Mouse (Mus musculus): ENCODE results near the gene Arfip1. TPM values are rescaled to one million over a fixed set of nuclear protein-coding genes. Genes with fewer than 3 reads are reported as not detected.

Arfip1 gene
- 50.6 and 50.7 TPM in 2 replicates for polyA plus RNA-seq (2015; fragmentation: Nextera tagmentation; extraction: Ambion mirVana)

DNA sequence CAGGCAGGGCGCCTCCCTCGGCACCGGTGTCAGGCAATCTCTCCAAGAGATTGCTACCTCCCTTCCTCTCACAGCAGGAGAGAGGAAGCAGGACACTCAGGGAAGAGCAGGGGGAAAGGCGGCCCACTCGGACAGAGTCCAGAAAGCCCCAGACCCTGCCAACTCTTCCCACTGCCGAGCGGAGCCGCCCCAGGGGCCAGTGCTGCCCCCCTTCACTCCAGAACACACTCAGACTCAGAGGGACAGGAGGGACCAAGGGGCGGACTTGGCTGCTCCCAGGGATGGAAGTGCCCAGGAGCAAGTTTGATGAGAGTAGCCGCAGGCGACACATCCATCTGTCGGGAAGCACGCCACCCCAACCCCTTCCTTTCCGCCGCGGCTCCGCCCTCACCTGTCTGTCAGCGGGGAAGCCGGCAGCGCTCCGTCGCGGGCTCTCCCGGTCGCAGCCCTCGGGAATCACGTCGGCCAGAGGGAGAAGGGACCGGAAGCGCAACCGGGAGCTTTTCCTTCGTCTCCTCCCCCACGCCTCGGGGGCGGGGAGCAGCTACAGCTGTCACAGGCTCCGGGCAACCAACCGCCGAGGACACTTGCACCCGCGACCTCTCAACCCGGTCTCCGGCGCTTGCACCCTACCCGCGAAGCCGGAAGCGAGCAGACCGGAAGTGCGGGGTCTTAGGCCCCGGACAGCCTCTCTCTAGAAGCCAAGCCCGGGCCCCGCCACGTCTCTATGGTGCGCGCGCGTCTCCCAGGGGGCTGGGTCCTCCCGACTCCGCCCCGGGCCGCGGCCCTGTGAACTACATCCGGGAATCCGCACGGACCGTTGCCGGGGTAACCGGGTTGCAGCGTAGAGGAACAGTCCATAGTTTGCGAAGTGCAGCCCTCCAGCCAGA lies at the start of gene Arfip1:
Arfip1 (minus strand) TSS at position 603 of the 890 bp plus-strand sequence.
- ATAC-seq (ENCODE audit: insufficient number of reproducible peaks, low FRiP score, low TSS enrichment, low read depth), result peak; percentile 98
- H3K4me1 ChIP-seq, result peaks cover 21% of the 10 kb centered on the region
- WGBS, result under 1% methylated on average over 69 of the region's 70 CpGs
- H3K4me3 ChIP-seq (replicated peaks), result peak within 1 kb of the TSS; percentile 89
- no peaks in the 10 kb centered on the region for H3K9me3 ChIP-seq (replicated peaks)
- H3K27ac ChIP-seq (replicated peaks), result peak within 1 kb of the TSS; percentile 93
- peak within 1 kb of the TSS; percentile 74 for H3K9ac ChIP-seq
- no peaks in the 10 kb centered on the region for H3K36me3 ChIP-seq
- peak within 1 kb of the TSS; percentile 72 for H3K4me2 ChIP-seq (replicated peaks)
- H3K27me3 ChIP-seq, result no peaks in the 10 kb centered on the region

DNA sequence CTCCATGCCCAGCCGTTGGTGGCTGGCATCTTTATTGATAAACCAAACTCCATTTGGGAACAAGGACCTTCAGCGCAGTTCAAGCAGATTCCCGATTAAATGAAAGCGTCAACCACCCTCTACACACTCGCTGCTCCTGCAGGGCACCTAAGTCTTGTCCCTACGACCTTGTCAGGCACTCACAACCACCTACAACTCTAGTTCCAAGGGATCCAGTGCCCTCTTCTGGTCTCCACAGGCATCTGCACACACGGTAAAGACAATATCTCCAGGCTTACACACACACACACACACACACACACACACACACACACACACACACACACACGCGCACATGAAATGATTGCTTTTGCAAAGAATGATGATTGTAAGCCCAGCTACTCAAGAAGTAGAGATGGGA lies 49.2 kb upstream of the Arfip1 start:
- Histone ChIP-seq H3K36me3 (no peaks in the 10 kb centered on the region), H3K4me1 (no peaks in the 10 kb centered on the region), H3K9ac (no peak overlapping the region), H3K27me3 (no peaks in the 10 kb centered on the region), H3K4me2 (replicated peaks) (no peak overlapping the region), H3K4me3 (replicated peaks) (no peak overlapping the region), H3K9me3 (replicated peaks) (no peaks in the 10 kb centered on the region), H3K27ac (replicated peaks) (no peak overlapping the region)
- 95% methylated on average over 9 of the region's 9 CpGs for WGBS
- no peak for ATAC-seq (ENCODE audit: insufficient number of reproducible peaks, low FRiP score, low TSS enrichment, low read depth)

DNA sequence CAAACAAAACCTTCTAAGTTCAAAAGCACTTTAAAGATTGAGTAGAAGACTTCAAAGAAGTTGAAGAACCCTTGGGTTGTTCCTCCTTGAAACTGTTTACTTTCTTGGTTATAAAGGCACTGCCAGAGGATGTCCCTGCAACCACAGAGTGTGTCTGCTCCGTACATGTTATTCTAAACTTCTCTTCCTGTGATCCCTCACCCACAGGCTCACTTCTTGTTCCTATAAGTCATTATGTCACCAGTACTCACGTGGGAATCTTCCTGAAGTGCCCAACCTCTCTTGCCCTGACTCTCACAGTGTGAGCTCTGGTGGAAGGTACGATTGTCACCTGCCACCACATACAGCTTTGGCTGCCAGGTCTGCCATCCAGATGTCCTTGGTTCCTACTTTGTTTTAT lies 39.6 kb upstream of the Arfip1 start:
- WGBS, result 63% methylated on average over 3 of the region's 3 CpGs
- ATAC-seq (ENCODE audit: insufficient number of reproducible peaks, low FRiP score, low TSS enrichment, low read depth), result no peak
- H3K9me3 ChIP-seq (replicated peaks), result no peaks in the 10 kb centered on the region
- no peak overlapping the region for H3K27ac ChIP-seq (replicated peaks)
- H3K4me2 ChIP-seq (replicated peaks), result no peak overlapping the region
- no peaks in the 10 kb centered on the region for H3K27me3 ChIP-seq
- peaks cover 7% of the 10 kb centered on the region; the same call in 1 of the 2 replicates for H3K4me1 ChIP-seq
- H3K9ac ChIP-seq, result no peak overlapping the region
- no peaks in the 10 kb centered on the region for H3K36me3 ChIP-seq
- H3K4me3 ChIP-seq (replicated peaks), result no peak overlapping the region

- Histone ChIP-seq H3K9ac (no peak overlapping the region), H3K4me1 (no peaks in the 10 kb centered on the region), H3K27ac (replicated peaks) (no peak overlapping the region), H3K4me2 (replicated peaks) (no peak overlapping the region), H3K27me3 (no peaks in the 10 kb centered on the region), H3K36me3 (no peaks in the 10 kb centered on the region), H3K9me3 (replicated peaks) (no peaks in the 10 kb centered on the region), H3K4me3 (replicated peaks) (no peak overlapping the region)
- ATAC-seq (ENCODE audit: insufficient number of reproducible peaks, low FRiP score, low TSS enrichment, low read depth), result no peak
- WGBS, result 95% methylated on average over 6 of the region's 6 CpGs
These were observed 37.3 kb upstream of the Arfip1 start for GRCm38 (mm10) chr3:84619725-84620124.

DNA sequence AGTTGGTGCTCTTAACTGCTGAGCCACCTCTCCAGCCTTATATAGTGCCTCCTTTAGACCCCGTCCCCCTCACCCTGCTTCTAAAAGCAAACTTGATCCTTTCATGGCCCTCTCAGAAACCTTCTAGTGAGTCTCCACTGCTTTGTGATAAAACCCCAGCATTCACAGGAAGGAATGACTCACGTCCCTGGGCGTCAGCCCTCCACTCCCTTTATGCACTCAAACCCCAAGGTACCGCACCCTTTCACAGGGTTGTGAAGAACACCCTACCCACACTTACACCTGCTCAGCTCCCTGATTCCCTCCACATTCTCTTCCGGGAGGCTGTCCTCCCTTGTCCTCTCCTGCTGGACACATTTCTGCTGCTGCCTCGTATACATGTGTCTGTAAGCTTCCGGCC lies 36.6 kb upstream of the Arfip1 start:
- 90% methylated on average over 7 of the region's 7 CpGs for WGBS

GRCm38 (mm10) chr3:84618627-84619026 lies 36.2 kb upstream of the Arfip1 start:
- H3K27ac ChIP-seq (replicated peaks), result no peak overlapping the region
- 87% methylated on average over 2 of the region's 2 CpGs for WGBS
- no peaks in the 10 kb centered on the region for H3K36me3 ChIP-seq
- no peaks in the 10 kb centered on the region for H3K9me3 ChIP-seq (replicated peaks)
- no peak overlapping the region for H3K9ac ChIP-seq
- no peaks in the 10 kb centered on the region for H3K4me1 ChIP-seq
- no peak overlapping the region for H3K4me3 ChIP-seq (replicated peaks)
- no peaks in the 10 kb centered on the region for H3K27me3 ChIP-seq
- H3K4me2 ChIP-seq (replicated peaks), result no peak overlapping the region
- ATAC-seq (ENCODE audit: insufficient number of reproducible peaks, low FRiP score, low TSS enrichment, low read depth), result no peak

More for the DNA sequence above, 36.6 kb upstream of the Arfip1 start:
- Histone ChIP-seq H3K4me2 (replicated peaks) (no peak overlapping the region), H3K4me1 (no peaks in the 10 kb centered on the region), H3K27me3 (no peaks in the 10 kb centered on the region), H3K9ac (no peak overlapping the region), H3K36me3 (no peaks in the 10 kb centered on the region), H3K4me3 (replicated peaks) (no peak overlapping the region), H3K9me3 (replicated peaks) (no peaks in the 10 kb centered on the region), H3K27ac (replicated peaks) (no peak overlapping the region)
- ATAC-seq (ENCODE audit: insufficient number of reproducible peaks, low FRiP score, low TSS enrichment, low read depth), result no peak

DNA sequence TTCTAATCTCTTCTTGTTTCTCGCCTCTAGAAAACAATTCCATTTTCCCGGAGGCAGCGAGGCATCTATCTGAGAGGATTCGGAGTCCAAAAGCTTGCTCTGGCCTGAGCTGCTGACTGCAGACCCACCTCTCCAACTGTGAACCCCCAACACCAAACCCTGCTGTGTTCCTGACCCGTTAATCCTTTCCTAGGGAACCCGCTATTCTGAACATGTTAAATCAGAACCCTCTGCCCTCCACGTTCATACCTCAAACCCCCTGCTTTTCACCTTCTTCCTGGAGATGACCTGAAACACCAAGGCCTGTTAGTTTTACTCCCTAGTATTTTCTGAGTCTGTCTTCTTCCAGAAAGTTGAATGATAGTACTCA lies 33.4 kb upstream of the Arfip1 start:
- H3K4me1 ChIP-seq, result no peaks in the 10 kb centered on the region
- no peak overlapping the region for H3K9ac ChIP-seq
- H3K27me3 ChIP-seq, result no peaks in the 10 kb centered on the region
- H3K36me3 ChIP-seq, result no peaks in the 10 kb centered on the region
- 36% methylated on average over 7 of the region's 7 CpGs for WGBS
- no peak for ATAC-seq (ENCODE audit: insufficient number of reproducible peaks, low FRiP score, low TSS enrichment, low read depth)
- no peak overlapping the region for H3K27ac ChIP-seq (replicated peaks)
- H3K4me2 ChIP-seq (replicated peaks), result no peak overlapping the region
- H3K4me3 ChIP-seq (replicated peaks), result no peak overlapping the region
- H3K9me3 ChIP-seq (replicated peaks), result no peaks in the 10 kb centered on the region

- Histone ChIP-seq H3K9me3 (replicated peaks) (no peaks in the 10 kb centered on the region), H3K27me3 (no peaks in the 10 kb centered on the region), H3K4me1 (no peaks in the 10 kb centered on the region), H3K4me3 (replicated peaks) (no peak overlapping the region), H3K36me3 (no peaks in the 10 kb centered on the region), H3K9ac (no peak overlapping the region), H3K27ac (replicated peaks) (no peak overlapping the region), H3K4me2 (replicated peaks) (no peak overlapping the region)
- ATAC-seq (ENCODE audit: insufficient number of reproducible peaks, low FRiP score, low TSS enrichment, low read depth), result no peak
- WGBS, result 17% methylated on average over 5 of the region's 5 CpGs
These were observed 32.8 kb upstream of the Arfip1 start for GRCm38 (mm10) chr3:84615050-84615855.

DNA sequence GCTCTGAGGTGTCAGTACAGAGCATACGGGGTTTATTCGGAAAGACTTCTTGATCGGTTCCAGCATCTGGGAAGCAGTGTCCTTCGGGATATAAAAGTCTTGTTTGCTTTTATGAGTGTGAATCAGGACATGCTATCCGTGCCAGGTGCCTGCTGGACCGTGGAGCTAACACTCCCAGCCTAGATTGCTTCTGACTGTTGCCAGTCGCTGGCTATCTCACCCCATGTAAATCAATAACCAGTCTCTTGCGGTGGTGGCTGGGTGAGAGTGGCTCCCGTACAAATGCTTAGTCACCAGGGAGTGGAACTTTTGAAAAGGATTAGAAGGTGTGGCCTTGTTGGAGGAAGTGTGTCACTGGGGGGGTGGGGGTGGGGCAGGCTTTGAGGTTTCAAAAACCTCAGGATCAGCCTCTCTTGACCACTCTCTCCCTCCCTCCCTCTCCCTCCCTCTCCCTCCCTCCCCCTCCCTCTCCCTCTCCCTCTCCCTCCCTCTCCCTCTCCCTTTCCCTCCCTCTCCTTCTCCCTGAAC lies 27.8 kb upstream of the Arfip1 start:
- H3K27ac ChIP-seq (replicated peaks), result no peak overlapping the region
- H3K27me3 ChIP-seq, result no peaks in the 10 kb centered on the region
- H3K4me2 ChIP-seq (replicated peaks), result no peak overlapping the region
- H3K9ac ChIP-seq, result no peak overlapping the region
- ATAC-seq (ENCODE audit: insufficient number of reproducible peaks, low FRiP score, low TSS enrichment, low read depth), result no peak; the same call in 1 of the 2 replicates
- no peaks in the 10 kb centered on the region for H3K36me3 ChIP-seq
- 0 out of 2 replicates have a peak, but pooled peaks cover 7% of the 10 kb centered on the region for H3K9me3 ChIP-seq (replicated peaks)
- 80% methylated on average over 9 of the region's 9 CpGs for WGBS
- H3K4me3 ChIP-seq (replicated peaks), result no peak overlapping the region
- no peaks in the 10 kb centered on the region for H3K4me1 ChIP-seq

DNA sequence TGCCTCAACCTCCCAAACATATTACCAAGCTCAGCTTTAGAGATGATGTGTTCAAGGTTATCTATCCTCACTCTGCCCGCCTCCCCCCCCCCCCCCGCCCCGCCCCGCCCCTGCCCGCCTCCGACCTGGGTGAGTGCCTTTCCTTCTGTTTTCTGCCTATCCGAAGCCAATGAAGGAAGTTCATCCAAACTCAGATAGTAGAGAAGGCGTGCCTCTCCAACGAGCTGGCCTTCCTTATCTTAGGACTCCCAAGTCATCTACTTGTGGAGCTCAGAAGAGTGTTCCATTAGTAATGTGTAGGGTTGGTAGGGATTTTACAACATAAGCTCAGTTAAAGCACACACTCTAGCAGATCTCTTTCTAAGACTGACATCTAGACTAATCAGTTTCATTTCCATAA lies 20.8 kb upstream of the Arfip1 start:
- Histone ChIP-seq H3K36me3 (no peaks in the 10 kb centered on the region), H3K27me3 (no peaks in the 10 kb centered on the region), H3K9ac (no peak overlapping the region), H3K4me1 (0 out of 2 replicates have a peak, but pooled peaks cover 5% of the 10 kb centered on the region), H3K27ac (replicated peaks) (peak overlapping the region; percentile 71), H3K9me3 (replicated peaks) (0 out of 2 replicates have a peak, but pooled peaks cover 8% of the 10 kb centered on the region), H3K4me2 (replicated peaks) (no peak overlapping the region), H3K4me3 (replicated peaks) (no peak overlapping the region)
- no peak for ATAC-seq (ENCODE audit: insufficient number of reproducible peaks, low FRiP score, low TSS enrichment, low read depth)
- 73% methylated on average over 7 of the region's 9 CpGs for WGBS

GRCm38 (mm10) chr3:84602759-84603158 lies 20.3 kb upstream of the Arfip1 start:
- Histone ChIP-seq H3K4me1 (0 out of 2 replicates have a peak, but pooled peaks cover 5% of the 10 kb centered on the region), H3K4me2 (replicated peaks) (no peak overlapping the region), H3K9me3 (replicated peaks) (0 out of 2 replicates have a peak, but pooled peaks cover 8% of the 10 kb centered on the region), H3K27ac (replicated peaks) (peak overlapping the region; percentile 71), H3K36me3 (no peaks in the 10 kb centered on the region), H3K4me3 (replicated peaks) (no peak overlapping the region), H3K27me3 (no peaks in the 10 kb centered on the region), H3K9ac (no peak overlapping the region)
- WGBS, result 57% methylated on average over 2 of the region's 2 CpGs
- ATAC-seq (ENCODE audit: insufficient number of reproducible peaks, low FRiP score, low TSS enrichment, low read depth), result peak; percentile 67; the same call in 1 of the 2 replicates

Data from embryonic facial prominence, embryonic 15.5 days (tissue).